Mouse (Mus musculus): Measurements from ENCODE around the gene Kat8.

DNA sequence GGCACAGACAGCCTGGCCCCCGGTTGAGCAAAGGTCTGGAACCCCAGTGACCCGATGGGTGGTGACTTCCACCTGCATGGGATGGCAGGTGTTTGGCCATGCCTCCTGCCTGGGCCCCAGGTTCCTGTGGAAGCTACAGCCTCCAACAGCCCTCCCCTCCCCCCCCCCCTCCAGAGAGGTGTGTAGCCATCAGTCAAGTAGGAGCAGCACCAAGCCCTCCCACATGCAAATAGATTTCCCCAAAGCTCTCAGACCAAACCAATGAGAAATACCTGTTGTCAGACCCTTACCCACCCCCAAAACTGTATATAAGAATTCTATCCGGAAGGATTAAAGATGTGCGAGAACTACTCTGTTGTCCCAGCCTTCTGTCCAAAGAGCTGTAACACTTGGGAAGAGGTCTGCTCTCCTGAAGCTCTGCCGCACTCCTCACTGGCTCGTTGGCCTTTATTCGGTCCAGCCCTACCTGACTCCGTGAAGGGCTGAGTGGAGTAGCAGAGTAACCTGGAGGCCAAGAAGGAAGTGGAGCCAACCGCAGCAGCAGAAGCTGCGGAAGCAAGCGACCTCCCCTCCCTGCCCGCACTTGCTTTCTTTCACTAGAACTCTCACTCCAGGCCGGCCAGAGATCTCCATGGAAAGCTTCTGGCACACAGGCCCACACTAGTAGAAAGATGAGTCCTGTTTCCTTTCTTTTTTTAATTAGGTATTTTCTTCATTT is 40.7 kb downstream of the Kat8 start:
- TF ChIP-seq EP300 (IDR thresholded peaks at IDR 0.05; ENCODE audit: low read depth) (no peak), CTCF (IDR thresholded peaks at IDR 0.05; ENCODE audit: low read depth) (no peak)

Measured in heart, postnatal 0 days (tissue).